Mouse (Mus musculus) cerebellum, postnatal 14 days (tissue): Measurements from ENCODE around the gene Cgref1.
A peak's percentile ranks its signal among the peaks of the same experiment; 100 is the strongest.

Source experiments
- DNase-seq, 2 experiments: peaks; one replicate each; pipeline ENCODE4 v3.0.0; 2021; ENCODE audit warnings: mixed read lengths in 2 of 2

Cgref1 gene

GRCm38 (mm10) chr5:30949654-30950326 is 4.4 kb upstream of the Cgref1 start:
- peak; percentile 91 to 92 for DNase-seq

DNA sequence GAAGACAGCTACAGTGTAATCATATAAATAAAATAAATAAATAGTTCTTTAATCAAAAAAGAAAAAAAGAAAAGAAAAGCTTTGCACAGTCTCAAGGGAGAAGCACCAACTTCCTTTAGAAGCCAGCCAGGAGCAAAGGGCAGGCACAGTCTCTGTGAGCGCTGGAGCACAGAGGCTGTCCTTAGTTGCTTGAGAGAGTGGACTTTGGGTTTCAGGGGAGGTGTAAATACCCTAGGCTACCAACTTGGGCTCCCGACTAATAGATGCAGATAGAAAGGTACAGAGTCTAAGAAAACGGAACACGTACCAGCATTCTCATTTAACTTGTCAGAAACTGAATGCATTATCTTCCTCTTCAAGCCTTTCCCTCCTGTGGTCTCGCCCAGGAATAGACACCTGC is 3.2 kb upstream of the Cgref1 start:
- DNase-seq, result no peak

- no peak for DNase-seq
These were observed 1.0 kb downstream of the Cgref1 start for GRCm38 (mm10) chr5:30944344-30944743.

DNA sequence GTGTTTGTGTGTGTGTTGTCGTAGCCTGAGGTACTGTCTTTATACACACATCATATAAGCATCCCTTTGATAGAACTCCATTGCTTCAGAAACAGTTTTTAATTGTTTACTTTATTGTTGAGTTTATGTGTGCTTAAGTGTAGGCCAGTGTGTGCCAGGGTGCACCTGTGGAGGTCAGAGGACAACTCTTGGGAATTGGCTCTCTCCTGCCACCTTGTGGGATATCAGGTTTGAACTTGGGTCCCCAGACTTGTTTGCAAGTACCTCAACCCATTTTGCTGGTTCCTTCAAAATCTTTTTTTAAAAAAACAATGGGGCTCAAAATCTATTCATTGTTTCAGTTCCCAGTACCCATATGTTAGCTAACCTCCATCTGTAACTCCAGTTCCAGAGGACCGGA is 2.4 kb downstream of the Cgref1 start:
- peak in 1 of 2 experiments; percentile 40 for DNase-seq

GRCm38 (mm10) chr5:30934725-30935461 is 10.5 kb downstream of the Cgref1 start:
- DNase-seq, result no peak

- no peak for DNase-seq
These were observed 11.7 kb downstream of the Cgref1 start for GRCm38 (mm10) chr5:30933705-30934104.

DNA sequence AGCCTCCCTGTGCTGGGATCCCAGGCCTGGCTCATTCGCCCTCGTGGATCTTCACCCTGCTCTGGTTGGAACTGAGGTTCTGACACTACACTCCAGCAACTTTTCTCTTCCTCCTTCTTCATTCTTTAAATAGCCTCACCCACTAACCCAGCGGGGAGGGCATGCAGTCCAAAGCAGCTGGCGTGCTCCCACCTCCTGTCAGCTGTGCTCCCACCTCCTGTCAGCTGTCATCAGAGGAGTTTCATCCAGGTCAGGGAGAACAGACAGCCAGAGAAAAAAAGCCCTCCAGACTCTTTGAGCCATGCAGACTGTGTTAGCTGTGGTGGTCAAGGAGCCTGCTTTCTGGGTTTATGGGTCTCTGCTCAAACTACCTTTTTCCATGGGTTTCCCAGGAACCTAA is 14.0 kb downstream of the Cgref1 start:
- no peak for DNase-seq

DNA sequence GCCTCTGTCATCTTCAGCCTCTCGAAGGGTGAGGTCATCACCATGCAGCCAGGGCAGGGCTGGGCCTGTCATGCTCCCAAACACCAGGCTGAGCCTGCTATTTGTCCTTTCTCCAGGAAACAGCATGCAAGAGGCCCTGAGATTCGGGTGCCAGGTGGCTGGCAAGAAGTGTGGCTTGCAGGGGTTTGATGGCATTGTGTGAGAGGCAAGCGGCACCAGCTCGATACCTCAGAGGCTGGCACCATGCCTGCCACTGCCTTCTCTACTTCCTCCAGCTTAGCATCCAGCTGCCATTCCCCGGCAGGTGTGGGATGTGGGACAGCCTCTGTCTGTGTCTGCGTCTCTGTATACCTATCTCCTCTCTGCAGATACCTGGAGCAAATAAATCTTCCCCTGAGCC is 14.5 kb downstream of the Cgref1 start:
- peak; percentile 53 to 59 for DNase-seq

GRCm38 (mm10) chr5:30930121-30930520 is 15.3 kb downstream of the Cgref1 start:
- peak; percentile 90 to 93 for DNase-seq

DNA sequence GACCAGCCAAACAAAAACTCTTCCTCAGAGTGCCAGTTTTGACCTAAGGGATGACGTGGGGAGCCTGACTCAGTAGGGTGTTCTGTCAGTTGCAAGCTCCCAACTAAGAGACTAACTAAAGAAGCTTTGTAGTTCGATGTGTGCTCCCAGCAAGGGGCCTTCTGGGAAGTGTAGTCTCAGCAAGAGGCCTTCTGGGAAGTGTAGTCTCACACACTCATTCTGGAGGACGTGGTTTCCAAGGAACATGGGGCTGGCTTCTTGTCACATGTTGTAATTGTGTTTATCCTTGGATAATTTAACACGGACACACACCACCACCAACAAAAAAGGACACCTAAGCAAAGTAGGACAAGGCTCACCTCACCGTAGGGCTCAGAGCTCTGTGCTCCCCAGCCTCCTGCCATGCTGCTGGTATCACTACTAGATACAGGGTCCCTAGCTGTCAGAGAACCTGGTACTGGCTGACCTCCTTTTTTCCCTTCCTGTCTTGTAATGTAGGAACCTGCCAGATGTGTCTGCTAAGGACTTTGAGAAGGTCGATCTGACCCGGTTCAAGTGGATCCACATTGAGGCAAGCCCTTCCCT is 17.4 kb downstream of the Cgref1 start:
- DNase-seq, result peak in 1 of 2 experiments; percentile 52

DNA sequence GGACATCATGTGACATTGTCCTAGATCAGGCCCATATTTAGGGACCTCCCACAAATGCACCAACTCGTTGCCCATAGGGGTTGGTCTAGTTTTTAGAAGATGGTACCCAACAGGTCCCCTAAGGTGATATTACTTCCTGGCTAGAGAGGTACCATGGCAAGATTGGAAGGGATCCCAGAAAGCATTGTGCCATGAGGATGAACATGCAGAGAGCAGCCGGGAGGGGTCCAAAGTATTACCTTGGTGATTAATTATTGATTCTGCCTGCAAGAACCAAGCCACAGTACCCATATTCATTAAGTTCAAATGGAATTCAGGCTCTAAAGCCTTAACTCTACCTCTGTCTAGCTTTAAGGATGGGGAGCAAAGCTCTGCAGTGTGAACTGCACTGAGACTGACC is 19.3 kb downstream of the Cgref1 start:
- no peak for DNase-seq

- no peak for DNase-seq
These were observed 20.2 kb downstream of the Cgref1 start for GRCm38 (mm10) chr5:30925217-30925616.

DNA sequence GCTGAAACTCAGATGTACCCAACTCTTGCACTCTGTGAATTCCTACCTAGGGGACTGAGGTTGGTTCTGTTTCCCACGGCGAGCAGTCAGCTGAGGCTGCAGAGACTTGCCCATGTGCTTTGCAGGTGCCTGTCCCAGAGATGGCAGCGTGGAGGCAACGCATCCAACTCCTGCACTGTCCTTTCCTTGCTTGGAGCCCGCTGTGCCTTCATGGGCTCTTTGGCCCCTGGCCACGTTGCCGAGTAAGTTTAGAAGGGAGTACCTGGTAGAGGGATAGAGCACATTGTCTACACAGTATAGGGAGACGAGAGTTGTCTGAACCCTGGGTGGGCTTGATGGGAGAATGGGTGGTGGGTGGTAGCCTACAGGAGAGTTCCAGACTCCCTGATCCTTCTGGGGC is 20.8 kb downstream of the Cgref1 start:
- DNase-seq, result no peak

DNA sequence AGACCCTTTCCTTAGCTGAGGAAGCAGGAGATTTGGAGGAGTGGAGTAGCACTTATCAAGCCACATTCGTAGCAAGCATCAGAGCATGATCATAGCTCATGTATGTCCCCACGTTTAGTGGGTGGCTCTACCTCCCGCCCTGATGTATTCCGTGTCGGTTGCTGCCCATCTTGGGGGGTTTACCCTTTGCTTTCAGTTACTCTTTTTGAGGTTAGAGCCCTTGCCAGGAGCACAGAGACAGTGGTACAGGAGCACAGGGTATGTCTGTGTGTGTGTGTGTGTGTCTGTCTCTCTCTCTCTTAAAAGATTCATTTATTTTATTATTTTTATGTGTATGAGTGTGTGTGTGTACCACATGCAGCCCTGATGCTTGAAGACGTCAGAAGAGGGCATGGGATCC is 22.3 kb downstream of the Cgref1 start:
- DNase-seq, result no peak

- no peak for DNase-seq
These were observed 22.8 kb downstream of the Cgref1 start for GRCm38 (mm10) chr5:30922581-30923041.

DNA sequence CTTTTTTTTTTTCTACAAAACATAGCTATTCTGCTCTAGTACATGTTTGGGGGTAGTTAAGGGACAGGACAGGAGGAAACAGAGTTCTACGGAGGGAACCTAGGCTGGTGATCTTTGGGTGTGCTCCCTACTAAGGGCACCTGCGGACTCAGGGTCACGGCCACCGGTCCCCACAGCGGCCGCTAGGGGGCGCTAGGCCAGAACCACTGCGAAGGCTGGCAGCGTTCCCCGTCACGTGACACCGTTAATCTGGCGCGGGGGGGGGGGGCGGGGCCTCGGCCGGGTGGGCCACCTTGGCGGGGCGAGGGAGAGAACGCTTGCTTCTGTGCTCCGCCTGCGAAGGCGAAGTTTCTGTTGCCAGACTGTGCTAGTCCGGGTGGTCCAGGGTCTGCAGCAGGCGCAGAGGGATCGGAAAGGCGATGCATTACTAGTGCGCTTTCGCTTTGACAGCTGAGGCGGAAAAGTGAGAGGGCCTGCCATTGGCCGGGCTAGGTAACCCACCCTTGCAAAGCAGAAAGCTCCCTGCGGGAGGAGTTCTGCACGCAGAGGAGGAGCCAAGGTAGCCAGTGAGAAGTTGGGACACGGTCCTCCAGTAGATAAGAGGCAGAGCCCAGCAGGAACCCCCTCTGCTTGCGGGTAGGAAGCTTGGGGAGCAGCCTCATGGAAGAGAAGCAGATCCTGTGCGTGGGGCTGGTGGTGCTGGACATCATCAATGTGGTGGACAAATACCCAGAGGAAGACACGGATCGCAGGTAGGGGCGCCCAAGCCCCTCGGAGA is 23.9 kb downstream of the Cgref1 start, which contains the start of gene Khk:
TSS of gene Khk (plus strand) at position 176 of the 778 bp plus-strand sequence.
- DNase-seq, result peak; percentile 97 to 99

DNA sequence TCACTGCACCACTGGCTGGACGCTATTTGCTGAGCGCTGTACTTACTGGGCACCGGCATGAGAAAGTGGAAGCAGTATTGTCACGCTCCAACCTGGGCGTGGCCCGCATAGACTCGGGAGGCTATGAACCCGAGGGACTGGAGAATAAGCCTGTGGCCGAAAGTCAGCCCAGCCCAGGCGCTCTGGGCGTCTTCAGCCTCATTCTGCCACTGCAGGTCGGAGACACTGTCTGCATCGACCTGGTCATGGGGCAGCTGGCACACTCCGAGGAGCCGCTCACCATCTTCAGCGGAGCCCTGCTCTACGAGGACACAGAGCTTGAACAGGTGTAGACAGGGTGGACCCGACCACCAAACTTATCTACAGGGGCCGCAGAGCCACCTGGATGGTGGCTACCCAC is 24.8 kb downstream of the Cgref1 start:
- peak in 1 of 2 experiments; percentile 26 for DNase-seq

DNA sequence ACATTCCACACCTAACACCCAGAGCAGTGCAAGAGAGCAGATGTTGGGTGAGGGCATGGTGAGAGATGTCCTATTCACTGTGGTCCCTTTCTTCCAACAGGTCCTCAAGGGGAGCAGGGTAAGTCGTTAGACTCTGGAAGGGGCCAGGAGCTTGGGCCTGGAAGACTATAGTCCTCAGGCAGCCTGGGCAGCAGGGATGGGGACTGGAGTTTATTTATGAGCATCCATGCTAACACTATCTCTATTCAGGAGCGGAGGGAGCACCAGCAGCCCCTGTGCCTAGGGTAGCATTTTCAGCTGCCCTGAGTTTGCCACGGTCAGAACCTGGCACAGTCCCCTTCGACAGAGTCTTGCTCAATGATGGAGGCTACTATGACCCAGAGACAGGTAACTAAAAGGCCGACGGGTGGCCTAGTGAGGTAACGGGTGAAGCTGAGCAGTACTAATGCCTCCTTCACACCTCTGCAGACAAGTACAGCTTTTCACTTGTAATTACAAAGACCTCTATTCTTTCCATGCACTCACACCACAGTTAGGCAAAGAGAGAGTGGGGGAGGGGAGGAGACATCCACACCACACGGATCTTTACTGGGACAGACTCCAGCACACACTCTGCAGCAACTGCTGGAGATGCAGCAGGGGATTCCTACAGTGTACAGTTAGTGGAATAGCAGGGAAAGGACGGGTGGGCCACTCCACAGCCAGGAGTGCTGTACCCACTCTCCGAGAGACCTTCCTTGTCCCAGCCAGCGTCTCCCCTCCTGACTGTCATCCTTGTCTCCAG is 25.4 kb downstream of the Cgref1 start:
- DNase-seq, result no peak

DNA sequence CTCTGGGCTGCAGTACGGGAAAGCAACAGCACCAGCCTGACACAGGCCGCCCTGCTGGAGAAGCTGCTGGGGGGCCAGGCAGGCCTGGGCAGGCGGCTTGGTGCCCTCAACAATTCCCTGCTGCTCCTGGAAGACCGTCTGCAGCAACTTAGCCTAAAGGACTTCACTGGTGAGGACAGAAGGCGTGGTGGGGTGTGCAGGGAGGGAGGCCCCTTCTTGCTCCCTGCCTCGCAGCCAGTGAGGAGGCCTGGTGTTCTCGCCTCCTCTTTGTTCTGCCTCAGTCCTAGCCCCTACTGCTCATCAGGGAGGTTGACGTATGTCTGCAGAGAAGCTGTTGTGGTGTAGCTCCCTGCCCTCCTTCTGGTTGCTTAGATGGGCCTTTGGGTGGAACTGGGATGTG is 26.7 kb downstream of the Cgref1 start:
- DNase-seq, result no peak

- DNase-seq, result no peak
These were observed 27.3 kb downstream of the Cgref1 start for GRCm38 (mm10) chr5:30917891-30918670.

GRCm38 (mm10) chr5:30917348-30917747 is 28.0 kb downstream of the Cgref1 start:
- no peak for DNase-seq
